Mouse (Mus musculus): ENCODE measurements around the gene Ltbp1. TPM values are rescaled to one million over a fixed set of nuclear protein-coding genes. Genes with fewer than 3 reads are reported as not detected.

Ltbp1 gene
- total and polyA plus RNA-seq, 3 experiments = 0.01 to 0.04 TPM; not detected in 1

DNA sequence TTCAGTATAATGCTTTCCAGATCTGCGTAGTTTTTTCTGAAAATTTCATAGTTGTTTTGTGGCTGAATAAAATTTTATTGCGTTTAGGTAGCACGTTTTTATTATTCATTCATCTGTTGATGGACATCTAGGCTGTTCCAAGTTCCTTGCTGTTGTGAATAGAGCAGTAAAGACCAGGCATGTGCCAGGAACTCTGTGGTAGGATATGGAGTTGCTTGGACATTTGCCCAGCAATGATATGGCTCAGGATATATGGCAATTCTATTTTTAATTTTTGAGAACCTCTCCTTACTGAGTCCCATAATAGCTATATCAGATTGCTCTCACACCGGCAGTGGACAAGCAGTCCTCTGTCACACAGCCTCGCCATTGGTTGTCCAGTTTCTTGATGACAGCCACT is 159.2 kb downstream of the Ltbp1 start:
- no peak for TF ChIP-seq TBP (IDR thresholded peaks at IDR 0.05; ENCODE audit: low read depth, low read length)
- no peak for TF ChIP-seq CHD1 (IDR thresholded peaks at IDR 0.05; ENCODE audit: low read depth, low read length)
- TF ChIP-seq USF2 (IDR thresholded peaks at IDR 0.05; ENCODE audit: borderline replicate concordance in 1 of 2, insufficient read depth in 1 of 2, low read depth in 1 of 2, low read length in 2 of 2) = no peak
- TF ChIP-seq MYC (IDR thresholded peaks at IDR 0.05; ENCODE audit: low read depth, low read length) = no peak
- no peak for TF ChIP-seq CTCF (IDR thresholded peaks at IDR 0.05 in 2 of 3, conservative IDR thresholded peaks at IDR 0.05 in 1 of 3; ENCODE audit: control insufficient read depth in 1 of 3, insufficient read depth in 1 of 3, low read depth in 2 of 3, low read length in 3 of 3, poor library complexity in 1 of 3, severe bottlenecking in 1 of 3)
- TF ChIP-seq UBTF (IDR thresholded peaks at IDR 0.05; ENCODE audit: borderline replicate concordance, insufficient read depth, low read depth, low read length) = no peak
- TF ChIP-seq MXI1 (IDR thresholded peaks at IDR 0.05; ENCODE audit: low read depth, low read length) = no peak
- TF ChIP-seq BHLHE40 (IDR thresholded peaks at IDR 0.05; ENCODE audit: borderline replicate concordance, low read depth, low read length) = no peak
- TF ChIP-seq MYB (IDR thresholded peaks at IDR 0.05; ENCODE audit: low read depth, low read length) = no peak
- TF ChIP-seq EP300 (IDR thresholded peaks at IDR 0.05; ENCODE audit: low read depth in 1 of 2, low read length in 2 of 2) = no peak
- TF ChIP-seq POLR2AphosphoS2 (IDR thresholded peaks at IDR 0.05; ENCODE audit: low read length) = no peak
- no peak for TF ChIP-seq GATA1 (IDR thresholded peaks at IDR 0.05; ENCODE audit: low read depth, low read length)
- no peak for TF ChIP-seq ZC3H11A (IDR thresholded peaks at IDR 0.05; ENCODE audit: low read depth, low read length)
- TF ChIP-seq NRF1 (IDR thresholded peaks at IDR 0.05; ENCODE audit: insufficient read depth, low read depth, low read length, poor library complexity, severe bottlenecking) = no peak
- Histone ChIP-seq H3K36me3 (ENCODE audit: control insufficient read depth in 1 of 2, insufficient read depth in 2 of 2, low read length in 2 of 2) (no peaks in the 10 kb centered on the region), H3K4me3 (ENCODE audit: control insufficient read depth in 1 of 2, insufficient read depth in 1 of 2, low read depth in 2 of 2, low read length in 2 of 2) (no peak overlapping the region), H3K27ac (ENCODE audit: control insufficient read depth, low read depth, low read length) (no peak overlapping the region), H3K4me1 (ENCODE audit: control insufficient read depth in 1 of 2, insufficient read depth in 2 of 2, low read length in 2 of 2) (peaks cover 0 to 1% of the 10 kb centered on the region in 2 experiments; a peak in 1 of 4 replicates), H3K27me3 (ENCODE audit: control insufficient read depth in 1 of 2, insufficient read depth in 2 of 2, low read length in 2 of 2) (peaks cover 2 to 9% of the 10 kb centered on the region in 2 experiments), H3K9me3 (replicated peaks; ENCODE audit: insufficient read depth, low read length) (no peaks in the 10 kb centered on the region), H3K9ac (ENCODE audit: control insufficient read depth, low read depth, low read length, poor library complexity, severe bottlenecking) (no peak overlapping the region), H3K79me2 (ENCODE audit: control insufficient read depth, insufficient read depth, low read length, poor library complexity) (no peaks in the 10 kb centered on the region)
- DNase-seq (ENCODE audit: low read depth, low spot score) = no peak

DNA sequence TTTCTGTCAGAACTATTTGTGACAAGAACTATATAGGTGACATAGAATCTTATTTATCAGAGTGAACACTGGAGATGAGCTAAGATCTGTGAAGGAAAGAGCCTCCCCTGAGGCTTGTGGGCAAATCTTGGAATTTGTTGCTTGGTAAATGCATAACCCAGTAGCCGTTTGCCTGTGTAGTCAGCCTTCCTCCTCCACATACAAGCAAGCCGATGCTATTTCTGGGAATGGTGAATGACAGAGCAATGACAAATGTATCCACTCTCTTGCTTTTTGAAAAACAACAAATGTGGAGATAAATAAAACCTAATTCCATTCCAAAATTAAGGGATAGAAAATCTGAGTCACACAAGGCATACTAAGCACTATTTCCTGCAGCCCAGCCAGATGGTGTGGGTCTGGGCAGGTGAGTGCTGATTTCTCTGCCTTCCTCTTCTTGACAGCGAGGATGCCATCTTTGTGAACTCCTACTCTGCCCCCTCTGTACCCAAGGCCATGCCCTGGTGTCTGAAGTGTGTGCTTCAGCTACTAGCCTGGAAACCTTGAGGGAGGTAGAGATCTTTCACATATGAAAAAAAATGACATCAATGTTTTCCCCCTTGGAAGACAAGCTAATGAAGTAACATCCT is 163.3 kb downstream of the Ltbp1 start:
- Histone ChIP-seq H3K4me1 (ENCODE audit: control insufficient read depth in 1 of 2, insufficient read depth in 2 of 2, low read length in 2 of 2) (no peaks in the 10 kb centered on the region), H3K9me3 (replicated peaks; ENCODE audit: insufficient read depth, low read length) (no peaks in the 10 kb centered on the region), H3K27me3 (ENCODE audit: control insufficient read depth in 1 of 2, insufficient read depth in 2 of 2, low read length in 2 of 2) (peaks cover 4 to 15% of the 10 kb centered on the region in 2 experiments), H3K27ac (ENCODE audit: control insufficient read depth, low read depth, low read length) (no peak overlapping the region), H3K9ac (ENCODE audit: control insufficient read depth, low read depth, low read length, poor library complexity, severe bottlenecking) (no peak overlapping the region), H3K36me3 (ENCODE audit: control insufficient read depth in 1 of 2, insufficient read depth in 2 of 2, low read length in 2 of 2) (no peaks in the 10 kb centered on the region), H3K4me3 (ENCODE audit: control insufficient read depth in 1 of 2, insufficient read depth in 1 of 2, low read depth in 2 of 2, low read length in 2 of 2) (no peak overlapping the region), H3K79me2 (ENCODE audit: control insufficient read depth, insufficient read depth, low read length, poor library complexity) (no peaks in the 10 kb centered on the region)
- no peak for DNase-seq (ENCODE audit: low read depth, low spot score)
- TF ChIP-seq USF1 (IDR thresholded peaks at IDR 0.05; ENCODE audit: low read depth, low read length) (no peak), UBTF (IDR thresholded peaks at IDR 0.05; ENCODE audit: borderline replicate concordance, insufficient read depth, low read depth, low read length) (no peak), MXI1 (IDR thresholded peaks at IDR 0.05; ENCODE audit: low read depth, low read length) (no peak), POLR2AphosphoS2 (IDR thresholded peaks at IDR 0.05; ENCODE audit: low read length) (no peak), MAZ (IDR thresholded peaks at IDR 0.05; ENCODE audit: low read depth, low read length) (no peak), E2F4 (IDR thresholded peaks at IDR 0.05; ENCODE audit: borderline replicate concordance, low read depth, low read length) (no peak), POLR2AphosphoS5 (IDR thresholded peaks at IDR 0.05; ENCODE audit: borderline replicate concordance, low read depth, low read length) (no peak), MEF2A (IDR thresholded peaks at IDR 0.05; ENCODE audit: extremely low read depth, insufficient replicate concordance, low read depth, low read length, poor library complexity, severe bottlenecking) (no peak), NELFE (IDR thresholded peaks at IDR 0.05; ENCODE audit: low read depth, low read length) (no peak), KAT2A (conservative IDR thresholded peaks at IDR 0.05; ENCODE audit: low read depth, low read length) (no peak), USF2 (IDR thresholded peaks at IDR 0.05; ENCODE audit: borderline replicate concordance in 1 of 2, insufficient read depth in 1 of 2, low read depth in 1 of 2, low read length in 2 of 2) (no peak), MAFK (IDR thresholded peaks at IDR 0.05; ENCODE audit: borderline replicate concordance, low read depth, low read length) (no peak), CTCF (IDR thresholded peaks at IDR 0.05 in 2 of 3, conservative IDR thresholded peaks at IDR 0.05 in 1 of 3; ENCODE audit: control insufficient read depth in 1 of 3, insufficient read depth in 1 of 3, low read depth in 2 of 3, low read length in 3 of 3, poor library complexity in 1 of 3, severe bottlenecking in 1 of 3) (no peak), GABPA (IDR thresholded peaks at IDR 0.05; ENCODE audit: low read depth, low read length) (no peak)

Measured in MEL (cell line).